Mouse (Mus musculus): ENCODE measurements at regions not wholly inside any gene's neighbourhood (a gene's known extent, or its start where the extent isn't known, plus 50 kb on each side); places are given as distances from the start of the nearest gene placed in this dataset.

DNA sequence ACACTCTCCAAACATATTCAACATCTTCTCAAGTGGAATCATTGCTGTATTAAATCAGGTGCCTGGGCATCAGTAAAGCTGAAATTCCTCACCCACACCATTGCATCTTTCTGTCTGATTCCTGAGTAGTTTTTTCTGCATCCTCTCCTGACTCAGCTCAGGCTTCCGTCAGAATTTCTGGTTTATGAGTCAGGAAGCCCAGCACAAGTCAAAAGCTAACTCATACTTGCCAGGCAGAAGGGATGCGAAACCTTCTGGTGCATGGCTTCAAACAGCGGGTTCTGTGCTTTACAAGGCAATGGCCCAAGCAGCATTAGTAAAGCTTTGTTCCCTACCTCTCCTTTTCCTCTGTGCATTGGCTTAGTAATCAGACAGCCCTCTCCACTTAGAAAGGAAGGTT, 155.7 kb upstream of the Ccdc122 start:
- ChIA-PET POLR2A (interaction anchor here in 1 of 4 experiments (1.8 kb wide), 1 partner anchor 377 kb away, joined by 6 read pairs; no protein-coding TSS in a partner anchor), CTCF (no interaction called here)

- ChIA-PET POLR2A (interaction anchor here in 3 of 4 experiments (0.6 to 6.2 kb wide), 6 partner anchors 60 to 373 kb away, joined by 3 to 75 read pairs (median 11); no protein-coding TSS in a partner anchor), CTCF (interaction anchor here (0.7 to 1.4 kb wide), 4 partner anchors 86 to 994 kb away, joined by 3 to 10 read pairs (median 4); no protein-coding TSS in a partner anchor)
Observed at GRCm38 (mm10) chr14:76877306-76877705, 159.3 kb upstream of the Ccdc122 start.

DNA sequence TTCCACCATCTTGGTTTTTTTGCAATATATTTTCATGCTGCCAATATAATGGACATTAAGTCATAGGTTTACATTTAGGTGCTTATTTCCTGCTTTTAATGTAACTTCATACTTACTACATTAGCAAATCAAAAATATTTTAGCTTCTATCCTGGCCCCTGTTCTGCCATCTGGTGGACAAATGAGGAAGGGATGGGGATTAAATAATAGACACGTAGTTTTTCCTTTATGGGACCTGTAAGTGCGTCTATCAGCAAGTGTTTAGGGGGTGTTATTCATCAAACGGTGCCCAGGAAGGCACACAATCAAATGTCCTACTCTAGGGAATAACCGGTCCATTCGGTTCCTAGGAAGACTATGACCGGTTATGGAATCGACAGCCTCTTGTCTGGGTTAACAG, 160.6 kb upstream of the Ccdc122 start:
- POLR2A ChIA-PET = interaction anchor here in 3 of 4 experiments (0.5 to 6.2 kb wide), 9 partner anchors 26 to 1213 kb away, joined by 3 to 75 read pairs (median 7); partner anchors contain the start of gene Tsc22d1 (in 1 of the 3)
- CTCF ChIA-PET = interaction anchor here in 3 of 4 experiments (0.6 to 1.7 kb wide), 12 partner anchors 10 to 993 kb away, joined by 3 to 14 read pairs (median 4); no protein-coding TSS in a partner anchor

DNA sequence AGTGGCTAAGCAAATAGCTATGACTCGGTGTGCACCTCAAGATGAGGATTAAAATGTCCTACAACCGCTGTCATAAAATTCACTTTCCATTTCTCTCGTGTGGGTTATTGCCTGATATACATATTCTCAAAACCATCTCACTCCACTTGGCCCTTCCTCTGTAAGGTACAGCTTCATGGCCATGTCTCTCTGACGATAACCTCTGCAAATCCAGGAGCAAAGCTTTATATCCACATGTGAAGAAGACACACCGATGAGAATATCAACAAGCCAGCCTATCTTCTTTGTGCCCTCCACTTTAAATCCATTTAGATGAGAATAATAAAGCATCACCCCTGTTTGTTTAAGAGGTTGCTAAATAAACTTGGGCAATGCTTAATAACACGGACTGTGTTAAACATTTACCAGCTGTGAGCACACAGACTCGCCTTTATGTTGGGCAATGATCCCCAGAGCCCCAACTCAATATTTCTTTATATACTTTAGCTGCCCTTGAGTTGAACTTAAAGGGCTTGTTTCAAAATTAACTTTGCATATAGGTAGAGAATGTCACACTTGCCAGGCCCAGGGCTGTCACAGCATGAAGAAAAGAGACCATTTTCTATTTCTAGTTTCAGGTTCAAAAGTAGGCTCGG, 161.2 kb upstream of the Ccdc122 start:
- ChIA-PET CTCF (interaction anchor here in 3 of 4 experiments (0.6 to 1.7 kb wide), 13 partner anchors 10 to 409 kb away, joined by 3 to 9 read pairs (median 3); no protein-coding TSS in a partner anchor), POLR2A (interaction anchor here (0.7 to 6.2 kb wide), 17 partner anchors 25 to 461 kb away, joined by 3 to 75 read pairs (median 4); partner anchors contain the start of gene Tsc22d1 (in 1 of the 4))

- ChIA-PET POLR2A (interaction anchor here (0.6 to 6.2 kb wide), 19 partner anchors 8 to 395 kb away, joined by 3 to 75 read pairs (median 3); no protein-coding TSS in a partner anchor), CTCF (interaction anchor here in 3 of 4 experiments (0.6 to 1.7 kb wide), 11 partner anchors 34 to 722 kb away, joined by 3 to 12 read pairs (median 3); no protein-coding TSS in a partner anchor)
Observed at GRCm38 (mm10) chr14:76874542-76875265, 161.9 kb upstream of the Ccdc122 start.

DNA sequence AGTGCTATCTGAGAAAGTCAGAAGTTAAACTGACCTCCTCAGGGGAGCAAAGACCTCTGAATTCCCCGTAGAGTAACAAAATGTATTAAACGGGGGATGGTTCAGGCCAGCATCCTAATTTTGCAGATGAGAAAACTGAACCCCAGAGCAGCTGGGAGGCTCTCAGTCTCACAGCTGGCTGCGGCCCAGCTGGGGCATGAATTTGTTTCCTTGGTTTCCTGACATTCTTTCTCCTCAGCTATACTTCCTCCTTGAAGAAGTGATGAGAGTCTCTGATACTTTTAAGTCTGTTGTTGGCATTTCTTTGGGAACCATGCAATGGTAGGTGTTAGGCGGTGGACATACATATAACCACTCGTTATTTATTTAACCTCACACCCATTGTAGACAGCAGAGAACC, 162.9 kb upstream of the Ccdc122 start:
- CTCF ChIA-PET = no interaction called here
- POLR2A ChIA-PET = interaction anchor here (1.3 to 6.2 kb wide), 6 partner anchors 368 to 394 kb away, joined by 4 to 75 read pairs (median 7); no protein-coding TSS in a partner anchor

- ChIA-PET POLR2A (interaction anchor here in 3 of 4 experiments (1.3 to 6.2 kb wide), 3 partner anchors 367 to 368 kb away, joined by 4 to 75 read pairs (median 65); no protein-coding TSS in a partner anchor), CTCF (interaction anchor here in 1 of 4 experiments (0.5 kb wide), 1 partner anchor 399 kb away, joined by 3 read pairs; no protein-coding TSS in a partner anchor)
Observed at GRCm38 (mm10) chr14:76872976-76873375, 163.6 kb upstream of the Ccdc122 start.

- CTCF ChIA-PET = interaction anchor here in 1 of 4 experiments (0.6 kb wide), 1 partner anchor 393 kb away, joined by 4 read pairs; no protein-coding TSS in a partner anchor
- POLR2A ChIA-PET = interaction anchor here in 3 of 4 experiments (1.1 to 6.2 kb wide), 3 partner anchors 367 to 368 kb away, joined by 5 to 65 read pairs (median 7); no protein-coding TSS in a partner anchor
Observed at GRCm38 (mm10) chr14:76872510-76872909, 164.1 kb upstream of the Ccdc122 start.

GRCm38 (mm10) chr14:76868831-76869230, 167.7 kb upstream of the Ccdc122 start:
- POLR2A ChIA-PET = interaction anchor here in 1 of 4 experiments (1.1 kb wide), 1 partner anchor 365 kb away, joined by 4 read pairs; no protein-coding TSS in a partner anchor
- CTCF ChIA-PET = no interaction called here

GRCm38 (mm10) chr14:76868131-76868530, 168.4 kb upstream of the Ccdc122 start:
- ChIA-PET CTCF (no interaction called here), POLR2A (interaction anchor here in 2 of 4 experiments (0.6 to 1.1 kb wide), 2 partner anchors 363 to 364 kb away, joined by 4 to 5 read pairs; no protein-coding TSS in a partner anchor)

DNA sequence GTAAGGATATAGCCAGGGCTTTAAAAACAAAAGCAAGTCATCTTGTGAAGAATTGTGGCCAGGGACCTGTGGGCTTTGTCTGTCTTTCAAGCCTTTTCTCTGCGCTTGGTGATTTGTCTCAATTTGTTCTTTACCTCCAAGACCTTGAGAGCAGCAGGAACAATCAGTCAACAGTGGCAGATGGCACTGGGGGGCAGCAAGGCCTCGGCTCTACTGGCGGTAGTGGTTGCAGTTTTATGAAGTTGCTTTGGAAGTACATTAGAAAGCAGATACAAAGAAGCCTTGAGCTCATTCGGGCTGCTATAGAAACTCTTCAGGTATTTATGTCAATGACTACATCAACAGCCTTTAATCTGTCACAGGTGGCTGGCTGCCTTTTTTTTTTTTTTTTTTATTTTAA, 171.9 kb upstream of the Ccdc122 start:
- ChIA-PET CTCF (interaction anchor here in 1 of 4 experiments (0.7 kb wide), 1 partner anchor 182 kb away, joined by 7 read pairs; no protein-coding TSS in a partner anchor), POLR2A (interaction anchor here in 2 of 4 experiments (0.6 to 0.7 kb wide), 4 partner anchors 24 to 1607 kb away, joined by 3 to 6 read pairs (median 4); no protein-coding TSS in a partner anchor)

- ChIA-PET POLR2A (interaction anchor here in 1 of 4 experiments (0.7 to 1.5 kb wide), 2 partner anchors 346 to 359 kb away, joined by 3 read pairs; no protein-coding TSS in a partner anchor), CTCF (no interaction called here)
Observed at GRCm38 (mm10) chr14:76863035-76863706, 173.4 kb upstream of the Ccdc122 start.

GRCm38 (mm10) chr14:76858396-76858795, 178.2 kb upstream of the Ccdc122 start:
- CTCF ChIA-PET = no interaction called here
- POLR2A ChIA-PET = interaction anchor here in 2 of 4 experiments (0.9 to 1.5 kb wide), 4 partner anchors 9 to 370 kb away, joined by 3 to 5 read pairs (median 4); no protein-coding TSS in a partner anchor

GRCm38 (mm10) chr14:76857196-76857773, 179.3 kb upstream of the Ccdc122 start:
- ChIA-PET POLR2A (interaction anchor here in 2 of 4 experiments (0.6 to 1.5 kb wide), 3 partner anchors 10 to 353 kb away, joined by 3 to 5 read pairs (median 4); no protein-coding TSS in a partner anchor), CTCF (interaction anchor here in 1 of 4 experiments (0.5 kb wide), 1 partner anchor 340 kb away, joined by 11 read pairs; no protein-coding TSS in a partner anchor)

DNA sequence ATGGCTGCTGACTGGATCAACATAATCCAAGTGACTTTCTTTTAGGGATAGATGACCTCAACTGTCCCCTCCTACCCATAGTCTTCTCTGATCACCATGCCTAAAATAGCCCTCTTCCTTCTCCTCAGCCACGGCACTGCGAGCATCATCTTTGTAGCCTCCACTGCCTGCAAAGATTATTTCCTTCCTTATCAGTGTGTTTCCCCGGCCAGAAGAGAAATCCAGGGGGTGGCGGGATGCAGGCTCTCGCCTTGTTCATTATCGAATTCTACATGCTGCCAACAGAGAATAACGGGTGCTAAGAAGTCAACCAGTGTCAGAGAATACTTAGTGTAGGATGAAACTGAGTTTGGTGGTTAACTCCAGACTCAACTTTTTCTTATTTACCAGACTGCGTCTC, 180.0 kb upstream of the Ccdc122 start:
- ChIA-PET POLR2A (no interaction called here), CTCF (no interaction called here)

DNA sequence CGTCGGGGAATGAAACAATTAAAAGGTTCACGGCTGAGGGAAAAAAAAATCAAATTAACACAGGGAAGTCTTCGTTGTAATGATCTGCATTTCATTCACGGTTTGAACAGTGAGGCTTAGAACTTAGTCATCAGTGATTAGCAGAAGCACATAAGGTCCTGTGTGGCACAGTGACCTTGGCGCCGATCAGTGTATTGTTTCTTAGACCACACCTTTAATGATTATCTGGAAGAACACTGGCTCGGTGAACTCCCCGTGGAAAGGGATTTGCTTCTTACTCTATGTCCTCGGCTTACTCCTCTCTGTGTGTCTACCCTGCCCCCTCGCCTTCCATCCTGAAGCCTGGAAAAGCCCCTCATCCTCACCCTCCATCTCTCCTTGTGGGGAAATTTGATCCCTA, 181.6 kb upstream of the Ccdc122 start:
- ChIA-PET POLR2A (interaction anchor here in 1 of 4 experiments (0.6 kb wide), 1 partner anchor 137 kb away, joined by 3 read pairs; no protein-coding TSS in a partner anchor), CTCF (no interaction called here)

- ChIA-PET CTCF (no interaction called here), POLR2A (interaction anchor here in 1 of 4 experiments (1.4 kb wide), 1 partner anchor 346 kb away, joined by 3 read pairs; no protein-coding TSS in a partner anchor)
Observed at GRCm38 (mm10) chr14:76851473-76852214, 184.9 kb upstream of the Ccdc122 start.

All from embryonic stem cell, embryonic (primary cell).